Mouse (Mus musculus): ENCODE data around the gene Gas2l2.

Gene Gas2l2

GRCm38 (mm10) chr11:83397626-83398025 is 31.6 kb downstream of the Gas2l2 start:
- DNase-seq (ENCODE audit: low read depth, low spot score): no peak

- DNase-seq (ENCODE audit: low read depth, low spot score): peak; percentile 78
Observed at GRCm38 (mm10) chr11:83394802-83395439, 34.3 kb downstream of the Gas2l2 start.

GRCm38 (mm10) chr11:83393062-83393461 is 36.2 kb downstream of the Gas2l2 start:
- peak; percentile 84 for DNase-seq (ENCODE audit: low read depth, low spot score)

- no peak for DNase-seq (ENCODE audit: low read depth, low spot score)
Observed at GRCm38 (mm10) chr11:83383532-83383887, 45.7 kb downstream of the Gas2l2 start.

- DNase-seq (ENCODE audit: low read depth, low spot score): no peak
Observed at GRCm38 (mm10) chr11:83382876-83383531, 46.3 kb downstream of the Gas2l2 start.

- DNase-seq (ENCODE audit: low read depth, low spot score): no peak
Observed at GRCm38 (mm10) chr11:83379745-83380341, 49.4 kb downstream of the Gas2l2 start.
